Mouse (Mus musculus) liver, adult (tissue): Measurements from ENCODE around the gene Wrb.

ENCODE experiments used
- GATA4 ChIP-seq: IDR thresholded peaks from 2 replicates; pipeline ENCODE4 v1.6.1; 2014; ENCODE audit warnings: mild to moderate bottlenecking, low read length; ENCODE audit not compliant: insufficient replicate concordance

The Wrb gene

DNA sequence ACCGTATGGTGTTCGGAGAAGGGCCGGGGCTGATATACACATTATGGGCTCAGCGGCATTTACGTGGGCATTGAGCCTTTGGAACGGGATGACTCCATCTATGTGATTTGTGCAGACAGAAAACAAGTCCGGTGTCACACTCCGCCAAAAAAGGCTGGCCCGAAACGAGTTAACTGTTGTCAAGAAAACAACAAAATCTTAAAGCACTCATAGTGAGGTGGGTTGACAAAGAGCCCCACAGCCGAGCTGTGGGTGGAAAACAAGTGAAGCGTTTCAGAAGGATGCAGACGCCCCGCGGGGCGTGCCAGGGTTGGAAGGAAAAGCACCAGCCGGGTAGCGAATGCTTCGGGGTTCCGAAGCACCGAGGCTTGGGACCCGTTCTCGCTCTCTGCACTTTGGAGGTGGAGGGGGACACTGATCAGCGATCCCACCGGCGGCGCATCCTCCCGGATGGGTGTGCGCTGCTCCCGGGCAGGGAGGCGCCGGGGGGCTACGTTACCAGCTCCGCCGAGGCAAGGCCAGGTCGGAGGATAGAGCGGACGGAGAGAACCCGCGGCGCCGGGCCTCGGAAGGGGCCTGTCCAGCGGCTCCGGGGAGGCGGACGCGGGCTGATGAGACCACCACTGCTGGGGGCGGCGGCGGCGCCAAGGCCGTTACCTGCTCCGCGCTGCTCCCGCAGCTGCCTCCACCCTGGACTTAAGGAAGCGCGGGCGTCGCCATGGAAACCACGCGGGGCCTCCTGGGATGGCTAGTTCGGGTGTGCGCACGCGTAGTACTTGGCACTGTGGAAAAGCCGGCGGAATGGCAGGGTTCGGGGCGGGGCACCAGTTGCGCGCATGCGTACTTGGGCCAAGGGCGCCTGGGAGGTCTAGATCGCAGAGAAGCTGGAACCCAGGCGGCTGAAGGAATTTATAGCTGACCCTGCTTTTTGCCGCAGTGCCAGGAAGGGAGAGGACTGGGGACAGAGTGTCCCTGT is 46.6 kb downstream of the Wrb start, which contains the start of gene Lca5l:
TSS of gene Lca5l (minus strand) at position 741 of the 976 bp plus-strand sequence.
- no peak for TF ChIP-seq GATA4

DNA sequence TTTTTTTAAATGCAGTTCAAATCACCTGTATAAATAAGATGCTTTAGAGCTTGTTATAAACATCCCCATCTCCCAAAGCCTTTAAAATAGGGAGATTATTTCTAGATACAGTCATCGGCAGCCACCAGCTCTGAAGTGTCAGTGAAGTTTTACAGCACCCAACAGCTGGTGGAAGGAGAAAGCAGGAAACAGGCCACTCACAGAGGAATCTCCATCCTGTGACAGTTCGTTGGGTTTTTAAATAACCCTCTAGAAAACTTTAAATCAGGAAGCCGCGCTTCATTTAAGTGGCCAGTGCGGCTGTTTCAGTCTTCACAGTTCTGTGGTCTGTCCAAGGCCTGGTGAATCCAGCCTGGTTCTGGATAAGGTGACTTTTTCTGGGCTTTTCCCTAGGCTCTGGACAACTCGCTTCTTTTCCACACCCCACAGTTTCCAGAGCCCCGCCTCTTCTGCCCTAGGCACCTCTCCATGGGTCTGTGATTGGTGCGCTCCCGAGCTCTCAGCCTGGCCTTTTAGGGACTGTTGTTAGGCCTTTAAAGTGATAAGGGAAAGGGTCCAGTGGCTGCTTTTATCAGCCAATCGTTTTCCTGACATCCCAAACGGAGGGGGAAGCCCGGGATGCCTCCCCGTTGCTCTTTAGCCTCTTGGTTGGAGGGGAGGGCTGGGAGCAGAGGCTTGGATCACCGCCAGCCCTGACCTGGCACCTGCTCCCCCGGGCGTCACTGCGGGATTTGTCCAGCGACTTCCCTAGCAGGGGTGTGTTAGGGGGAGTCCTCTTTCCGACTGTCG is 54.9 kb downstream of the Wrb start, which contains the start of gene Sh3bgr:
TSS of gene Sh3bgr (plus strand) at position 538 of the 789 bp plus-strand sequence.
- no peak; the same call in 1 of the 2 replicates for TF ChIP-seq GATA4

DNA sequence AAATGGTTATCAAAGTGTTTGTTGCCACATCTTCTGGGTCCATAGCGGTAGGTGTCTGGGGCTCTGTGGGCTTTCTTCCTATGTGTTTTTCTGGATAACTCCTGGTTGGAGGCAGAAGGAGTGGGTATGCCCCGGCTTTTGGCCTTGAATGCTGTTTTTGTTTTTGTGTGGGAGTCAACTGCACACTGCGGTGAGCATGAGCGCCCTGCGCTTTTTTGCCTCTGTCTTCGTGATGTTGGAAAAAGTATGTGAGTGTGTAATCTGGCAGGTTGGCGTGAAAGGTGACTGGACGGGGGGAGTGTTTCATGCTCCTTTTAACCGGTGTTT is 55.5 kb downstream of the Wrb start:
- TF ChIP-seq GATA4, result no peak

DNA sequence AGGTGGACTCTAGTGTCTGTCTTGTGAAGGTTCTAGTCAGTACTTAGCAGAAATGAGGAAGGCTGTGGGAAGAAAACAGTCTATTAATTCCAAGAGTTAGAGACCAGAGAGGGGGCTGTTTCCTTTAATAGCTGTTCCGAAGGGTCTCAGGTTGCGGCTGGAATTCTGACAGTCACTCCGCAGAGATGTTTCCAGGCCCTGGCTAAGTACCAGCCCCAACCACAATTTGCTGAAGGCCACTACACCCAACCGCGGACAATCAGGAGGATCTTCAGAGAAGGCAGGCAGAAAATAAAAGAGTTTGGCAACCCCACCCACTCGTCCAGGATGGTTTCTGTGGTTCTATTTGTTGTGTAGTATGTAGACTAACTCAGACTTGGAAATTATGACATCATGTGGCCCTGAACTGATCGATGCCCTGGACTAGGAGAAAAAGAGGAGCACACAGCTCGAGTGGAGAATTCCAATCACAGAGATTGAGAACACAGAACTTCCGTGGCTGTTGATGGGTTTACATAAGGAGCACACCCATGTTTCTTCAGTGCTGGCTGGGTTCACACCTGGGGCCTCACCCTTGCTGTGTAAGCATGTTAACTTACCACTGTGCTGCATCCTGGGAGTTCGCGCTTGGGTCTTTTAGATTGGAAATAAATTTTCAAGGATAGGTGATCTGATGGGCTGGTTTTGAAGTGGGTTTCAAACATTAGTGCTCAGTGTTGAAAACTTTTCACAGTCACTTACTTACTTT is 56.5 kb downstream of the Wrb start:
- no peak for TF ChIP-seq GATA4
